Mouse (Mus musculus) erythroblast, embryonic 14.5 days (primary cell): ENCODE data around the gene Adssl1.

Experiments used
- GATA1 ChIP-seq: IDR thresholded peaks from 2 replicates; pipeline ENCODE4 v1.6.1; 2012; ENCODE audit warnings: low read length, inconsistent platforms, mixed read lengths
- TAL1 ChIP-seq: IDR thresholded peaks from 3 replicates; pipeline ENCODE4 v1.6.1; 2012; ENCODE audit warnings: low read length, inconsistent platforms, mixed read lengths

- TF ChIP-seq TAL1 (no peak), GATA1 (no peak)
Measured at GRCm38 (mm10) chr12:112688458-112688857, 68.6 kb downstream of the Adssl1 start.
